Mouse (Mus musculus): ENCODE results near the gene Smcr8. TPM values are rescaled to one million over a fixed set of nuclear protein-coding genes. Genes with fewer than 3 reads are reported as not detected.
"Not testable (repeated sequence)": the region's sequence is repeated elsewhere in the genome, so short reads cannot be mapped to it uniquely, and the experiment has no call there.

The Smcr8 gene
- polyA plus RNA-seq, 1 experiment: 5.8 TPM

- WGBS: 20% methylated on average over 16 of the region's 16 CpGs
- DNase-seq (ENCODE audit: low read depth, low spot score): no peak
Measured at GRCm38 (mm10) chr11:60777801-60778370, 562 bp downstream of the Smcr8 start.

- DNase-seq (ENCODE audit: low read depth, low spot score): no peak
Measured at GRCm38 (mm10) chr11:60779673-60780189, 2.4 kb downstream of the Smcr8 start.

GRCm38 (mm10) chr11:60784179-60784922 is 7.0 kb downstream of the Smcr8 start:
- DNase-seq (ENCODE audit: low read depth, low spot score): no peak
- 87% methylated on average over 8 of the region's 8 CpGs for whole genome bisulfite sequencing

More at GRCm38 (mm10) chr11:60779673-60780189, 2.4 kb downstream of the Smcr8 start:
- 79% methylated on average over 10 of the region's 10 CpGs for WGBS

GRCm38 (mm10) chr11:60787595-60787994 is 10.3 kb downstream of the Smcr8 start:
- 21% methylated on average over 1 of the region's 1 CpGs for WGBS
- DNase-seq (ENCODE audit: low read depth, low spot score): no peak

- no peak for DNase-seq (ENCODE audit: low read depth, low spot score)
- WGBS: 77% methylated on average over 2 of the region's 2 CpGs
Measured at GRCm38 (mm10) chr11:60790472-60790871, 13.1 kb downstream of the Smcr8 start.

GRCm38 (mm10) chr11:60796342-60796741 is 19.0 kb downstream of the Smcr8 start:
- DNase-seq (ENCODE audit: low read depth, low spot score): no peak
- 87% methylated on average over 11 of the region's 11 CpGs for WGBS

- 78% methylated on average over 4 of the region's 4 CpGs for WGBS
Measured at GRCm38 (mm10) chr11:60799977-60800376, 22.7 kb downstream of the Smcr8 start.

GRCm38 (mm10) chr11:60800892-60801291 is 23.6 kb downstream of the Smcr8 start:
- DNase-seq (ENCODE audit: low read depth, low spot score): no peak
- WGBS: 91% methylated on average over 1 of the region's 1 CpGs

More at GRCm38 (mm10) chr11:60799977-60800376, 22.7 kb downstream of the Smcr8 start:
- no peak for DNase-seq (ENCODE audit: low read depth, low spot score)

- WGBS: 23% methylated on average over 4 of the region's 4 CpGs
Measured at GRCm38 (mm10) chr11:60808286-60809070, 31.2 kb downstream of the Smcr8 start.

GRCm38 (mm10) chr11:60809546-60809945 is 32.2 kb downstream of the Smcr8 start:
- no peak for DNase-seq (ENCODE audit: low read depth, low spot score)
- 34% methylated on average over 1 of the region's 1 CpGs for WGBS

More at GRCm38 (mm10) chr11:60808286-60809070, 31.2 kb downstream of the Smcr8 start:
- DNase-seq (ENCODE audit: low read depth, low spot score): no peak

GRCm38 (mm10) chr11:60810046-60810965 is 33.0 kb downstream of the Smcr8 start:
- DNase-seq (ENCODE audit: low read depth, low spot score): no peak
- WGBS: 15% methylated on average over 14 of the region's 14 CpGs

- no peak for DNase-seq (ENCODE audit: low read depth, low spot score)
- WGBS: under 1% methylated on average over 29 of the region's 29 CpGs
Measured at GRCm38 (mm10) chr11:60811054-60811460, 33.7 kb downstream of the Smcr8 start.

- 20% methylated on average over 6 of the region's 6 CpGs for WGBS
- DNase-seq (ENCODE audit: low read depth, low spot score): not testable (repeated sequence)
Measured at GRCm38 (mm10) chr11:60811618-60812017, 34.3 kb downstream of the Smcr8 start, which contains the start of gene Shmt1. Gene Shmt1 (minus strand): TSS chr11:60811718.

- no peak for DNase-seq (ENCODE audit: low read depth, low spot score)
Measured at GRCm38 (mm10) chr11:60816398-60816797, 39.1 kb downstream of the Smcr8 start.

GRCm38 (mm10) chr11:60823771-60824170 is 46.4 kb downstream of the Smcr8 start:
- DNase-seq (ENCODE audit: low read depth, low spot score): no peak
- WGBS: 68% methylated on average over 2 of the region's 2 CpGs

More at GRCm38 (mm10) chr11:60816398-60816797, 39.1 kb downstream of the Smcr8 start:
- 63% methylated on average over 5 of the region's 5 CpGs for WGBS

GRCm38 (mm10) chr11:60825191-60825590 is 47.9 kb downstream of the Smcr8 start:
- DNase-seq (ENCODE audit: low read depth, low spot score): no peak
- 40% methylated on average over 3 of the region's 3 CpGs for WGBS

GRCm38 (mm10) chr11:60826700-60827099 is 49.4 kb downstream of the Smcr8 start:
- no peak for DNase-seq (ENCODE audit: low read depth, low spot score)
- 53% methylated on average over 1 of the region's 1 CpGs for WGBS

GRCm38 (mm10) chr11:60827241-60827945 is 50.1 kb downstream of the Smcr8 start:
- DNase-seq (ENCODE audit: low read depth, low spot score): no peak
- 71% methylated on average over 4 of the region's 4 CpGs for WGBS
